Mouse (Mus musculus) common myeloid progenitor, adult 5-6 weeks (primary cell): ENCODE results near the gene C1qtnf2. TPM values are rescaled to one million over a fixed set of nuclear protein-coding genes. Genes with fewer than 3 reads are reported as not detected.
A peak's percentile ranks its signal among the peaks of the same experiment; 100 is the strongest.

Experiments used
- ATAC-seq: replicated peaks from 2 replicates; pipeline ENCODE4 v1.8.0; 2016; ENCODE audit warnings: low read depth, mild to moderate bottlenecking, moderate TSS enrichment, inconsistent platforms; ENCODE audit not compliant: poor library complexity, severe bottlenecking
- total RNA-seq: library from RNA; stranded (forward); fragments of 200-1000, 187-1606 nt; gene quantifications from 2 replicates; pipeline ENCODE4 v1.2.3, GENCODE M21; 2017

C1qtnf2 gene
- not detected in 2 replicates for total RNA-seq

DNA sequence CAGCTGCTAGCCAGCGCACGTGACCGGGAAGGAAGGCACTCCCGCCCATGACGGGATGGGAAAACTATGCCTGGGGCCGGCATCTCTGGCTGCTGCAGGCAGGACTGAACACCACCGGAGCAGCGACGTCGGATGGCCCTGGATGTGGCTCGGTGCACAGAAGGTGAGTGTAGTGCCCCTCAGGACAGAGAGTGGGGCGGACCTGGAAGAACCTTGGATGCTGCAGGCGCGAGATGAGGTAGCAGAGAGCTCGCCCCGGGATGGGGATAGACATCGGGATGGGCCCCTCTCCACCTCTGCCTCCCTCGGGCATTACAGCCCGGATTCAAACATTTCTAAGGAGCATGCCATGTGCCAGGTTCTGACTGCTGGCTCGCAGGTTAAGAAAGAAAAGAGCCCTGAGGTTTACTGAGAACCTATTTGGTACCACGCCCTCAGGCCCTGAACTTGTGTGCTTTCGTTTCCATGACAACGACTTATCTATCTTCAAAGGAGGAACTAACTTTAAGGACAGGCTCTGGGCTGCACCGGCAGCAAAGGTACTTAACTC, at the start of gene C1qtnf2:
Gene C1qtnf2, plus strand, starts transcription at position 52 of the 550 bp plus-strand sequence.
- peak; percentile 98 for ATAC-seq

DNA sequence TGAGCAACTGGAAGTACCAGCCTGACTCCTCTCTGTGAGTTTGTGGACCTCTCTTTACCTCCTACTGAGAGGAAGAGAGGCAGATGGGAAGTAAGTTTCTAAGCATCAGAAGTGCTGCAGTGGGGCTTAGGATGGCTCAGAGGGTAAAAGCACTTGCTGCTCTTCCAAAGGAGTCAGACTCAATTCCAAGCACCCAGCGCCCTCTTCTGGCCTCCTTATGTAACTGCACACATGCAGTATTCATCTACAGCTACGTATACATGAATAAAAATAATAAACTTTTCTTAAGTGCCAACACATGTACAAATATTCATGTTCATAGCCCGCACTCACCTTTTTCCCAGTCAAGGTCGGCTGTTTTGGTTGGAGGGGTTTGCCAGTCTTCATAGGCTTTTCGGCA, 49.7 kb upstream of the C1qtnf2 start:
- ATAC-seq, result no peak

DNA sequence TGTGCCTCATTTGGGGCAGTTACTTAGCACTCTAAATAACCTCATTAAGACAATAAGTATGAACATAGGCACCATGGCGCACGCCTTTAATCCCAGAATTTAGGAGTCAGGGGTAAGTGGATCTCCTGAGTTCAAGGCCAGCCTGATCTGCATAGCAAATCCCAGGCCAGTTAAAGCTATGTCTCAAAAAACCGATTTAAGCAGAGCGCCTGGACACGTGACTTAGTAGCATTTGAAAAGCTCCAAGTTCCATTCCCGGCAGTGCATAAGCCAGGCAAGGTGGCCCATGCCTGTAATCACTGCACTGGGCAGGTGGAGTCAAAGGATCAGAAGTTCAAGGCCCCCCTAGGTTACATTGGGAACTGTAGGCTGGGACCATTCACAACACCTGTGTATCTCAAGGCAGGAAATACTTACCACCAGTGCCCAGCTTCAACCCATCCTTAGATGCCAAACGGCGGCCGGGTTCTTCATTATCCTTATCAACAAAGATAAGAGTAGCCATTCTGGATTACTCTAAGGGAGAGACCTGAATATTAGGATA, 48.8 kb upstream of the C1qtnf2 start:
- ATAC-seq, result no peak

DNA sequence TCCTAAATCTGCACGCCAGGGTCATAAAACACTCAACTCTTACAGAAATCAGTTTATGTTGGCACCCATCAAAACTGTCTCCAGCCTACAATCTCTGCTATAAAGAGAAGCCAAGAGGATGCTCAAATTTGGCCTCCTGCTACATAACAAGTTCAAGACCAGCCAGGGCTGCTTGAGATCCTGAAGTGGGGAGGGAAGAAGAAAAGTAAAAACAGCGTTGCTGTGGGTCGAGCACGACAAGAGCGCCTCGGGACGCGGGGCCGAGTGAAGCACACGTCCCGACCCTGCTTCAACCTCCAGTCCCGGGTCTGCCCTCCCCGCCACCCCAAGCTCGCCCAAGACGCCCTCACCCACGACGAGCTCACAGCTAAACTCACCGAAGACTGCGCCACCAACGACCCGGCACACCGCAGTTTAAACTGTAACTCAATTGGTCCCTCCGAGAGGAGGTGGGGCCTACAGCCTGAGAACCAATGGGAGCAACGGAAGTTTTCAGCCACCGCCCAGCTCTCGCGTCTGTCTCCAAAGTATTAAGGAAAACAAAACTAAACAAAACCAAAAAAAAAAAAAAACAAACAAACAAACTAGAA, 48.2 kb upstream of the C1qtnf2 start, which contains the start of gene Pttg1:
Gene Pttg1, minus strand, starts transcription at position 428 of the 590 bp plus-strand sequence.
- ATAC-seq, result peak; percentile 100

DNA sequence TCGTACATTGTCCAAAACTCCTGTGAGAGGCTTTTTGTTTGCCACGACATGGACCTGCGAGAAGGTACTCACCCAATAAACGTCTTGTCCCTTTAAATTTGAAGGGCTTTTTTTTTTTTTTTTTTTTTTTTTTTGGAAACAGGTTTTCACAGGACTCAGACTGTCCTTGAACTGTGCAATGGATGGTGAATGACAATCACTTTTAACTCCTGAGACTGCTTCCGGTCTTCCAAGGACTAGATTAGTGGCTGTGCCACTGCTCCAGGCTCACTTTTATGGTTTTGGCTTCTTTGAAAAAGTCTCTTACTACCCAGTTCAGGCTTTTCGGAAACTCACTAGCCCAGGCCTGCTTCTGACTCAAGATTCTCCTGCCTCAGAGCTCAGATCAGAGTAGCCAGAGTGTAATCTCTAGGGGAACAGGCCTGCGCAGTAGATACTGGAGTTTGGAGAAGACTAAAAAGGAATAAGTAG, 47.6 kb upstream of the C1qtnf2 start:
- ATAC-seq, result peak; percentile 24

DNA sequence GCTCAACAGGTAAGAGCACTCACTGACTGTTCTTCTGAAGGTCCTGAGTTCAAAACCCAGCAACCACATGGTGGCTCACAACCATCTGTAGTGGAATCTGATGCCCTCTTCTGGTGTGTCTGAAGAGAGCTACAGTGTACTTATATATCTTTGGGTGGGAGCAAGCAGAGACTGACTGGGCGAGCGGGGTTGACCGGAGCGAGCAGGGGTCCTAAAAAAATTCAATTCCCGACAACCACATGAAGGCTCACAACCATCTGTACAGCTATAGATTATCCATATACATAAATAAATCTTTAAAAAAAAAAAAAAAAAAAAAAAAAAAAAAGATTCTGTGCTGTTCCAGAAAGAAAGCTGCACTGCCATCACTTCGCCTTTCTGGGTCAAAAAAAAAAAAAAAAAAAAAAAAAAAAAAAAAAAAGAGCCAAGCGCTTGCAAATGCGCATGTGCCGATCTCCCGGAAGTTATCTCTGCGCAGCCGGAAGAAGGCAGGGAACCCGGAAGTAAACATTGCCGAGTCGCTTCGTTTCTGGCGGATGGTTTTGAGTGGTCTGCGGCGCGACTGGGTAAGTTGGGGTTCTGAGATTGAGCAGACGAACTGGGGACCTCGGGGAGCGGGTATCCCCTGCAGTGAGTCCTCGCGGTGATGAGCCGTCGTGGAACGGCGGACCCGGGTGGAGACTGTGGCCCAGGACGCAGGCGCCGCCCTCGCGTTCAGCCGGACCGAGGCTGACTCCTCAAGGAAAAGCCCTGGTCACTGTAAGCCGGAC, 40.6 kb upstream of the C1qtnf2 start, which contains the start of gene Slu7:
Gene Slu7, plus strand, starts transcription at position 491 of the 770 bp plus-strand sequence.
- peak; percentile 94 for ATAC-seq

DNA sequence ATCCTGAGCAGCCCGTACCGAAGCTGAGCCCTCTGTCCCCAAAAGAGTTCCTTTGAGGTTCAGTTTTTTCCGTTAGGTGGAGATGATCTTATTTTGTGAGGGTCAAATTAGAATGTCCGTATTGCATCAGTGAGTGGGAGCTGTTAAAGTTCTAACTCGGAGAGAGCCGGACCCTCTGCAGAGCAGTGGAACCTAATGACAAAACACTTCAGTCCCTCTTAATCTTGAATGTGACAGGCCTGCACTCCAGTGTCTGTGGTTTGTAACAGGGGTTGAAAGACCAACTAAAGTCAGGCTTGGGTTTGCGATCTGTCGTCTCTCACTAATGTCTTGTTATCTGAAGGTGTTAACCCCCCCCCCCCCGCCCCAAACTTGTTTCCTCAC, 40.1 kb upstream of the C1qtnf2 start:
- ATAC-seq, result peak; percentile 60

DNA sequence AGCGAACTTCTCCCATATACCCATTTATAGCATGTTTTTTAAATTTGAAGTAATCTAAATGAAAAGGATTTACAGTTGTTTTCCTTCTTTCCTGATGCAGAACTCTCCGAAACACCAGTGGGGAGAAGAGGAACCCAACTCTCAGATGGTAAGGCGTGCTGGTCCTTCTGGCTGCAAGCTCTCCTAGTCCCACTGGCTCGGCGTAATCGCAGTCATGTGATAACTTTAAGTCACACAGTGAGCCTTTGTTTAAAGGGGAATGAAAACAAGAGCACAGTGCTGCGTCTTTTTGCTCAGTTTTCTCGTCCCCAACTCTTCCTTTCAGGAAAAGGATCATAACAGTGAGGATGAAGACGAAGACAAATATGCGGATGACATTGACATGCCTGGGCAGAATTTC, 33.0 kb upstream of the C1qtnf2 start:
- no peak for ATAC-seq

DNA sequence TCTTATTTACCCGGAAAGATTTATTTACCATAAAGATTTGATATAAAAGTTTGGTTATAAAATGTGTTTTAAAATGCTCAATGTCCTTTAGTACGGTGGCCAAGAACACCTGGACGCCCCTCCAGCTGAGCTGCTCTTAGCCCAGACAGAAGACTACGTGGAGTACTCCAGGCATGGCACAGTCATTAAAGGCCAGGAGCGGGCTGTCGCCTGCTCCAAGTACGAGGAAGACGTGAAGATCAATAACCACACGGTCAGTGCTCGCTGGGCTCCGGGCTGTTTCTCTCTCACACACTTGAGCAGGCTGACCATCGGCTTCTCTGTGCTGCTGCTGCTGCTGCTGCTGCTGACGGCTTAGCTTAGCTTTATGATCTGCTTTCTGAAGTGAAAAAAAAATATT, 30.9 kb upstream of the C1qtnf2 start:
- ATAC-seq, result no peak

DNA sequence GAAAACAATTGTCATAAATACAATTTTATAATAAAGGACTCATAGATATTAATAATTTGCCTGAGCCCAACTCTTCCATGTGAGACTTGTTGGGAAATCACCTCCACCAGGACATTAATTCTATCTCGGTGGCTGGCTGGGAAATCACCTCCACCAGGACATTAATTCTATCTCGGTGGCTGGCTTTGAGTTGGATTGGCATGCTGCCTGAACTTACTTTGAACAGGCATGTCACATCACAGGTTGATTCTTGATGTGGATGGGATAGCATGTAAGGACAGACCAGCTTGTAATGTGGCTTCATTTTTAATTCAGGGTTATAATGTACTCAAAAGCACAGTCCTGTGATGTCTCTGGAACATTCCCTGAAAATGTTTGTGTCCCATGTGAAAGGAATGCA, 24.2 kb upstream of the C1qtnf2 start:
- ATAC-seq, result no peak

DNA sequence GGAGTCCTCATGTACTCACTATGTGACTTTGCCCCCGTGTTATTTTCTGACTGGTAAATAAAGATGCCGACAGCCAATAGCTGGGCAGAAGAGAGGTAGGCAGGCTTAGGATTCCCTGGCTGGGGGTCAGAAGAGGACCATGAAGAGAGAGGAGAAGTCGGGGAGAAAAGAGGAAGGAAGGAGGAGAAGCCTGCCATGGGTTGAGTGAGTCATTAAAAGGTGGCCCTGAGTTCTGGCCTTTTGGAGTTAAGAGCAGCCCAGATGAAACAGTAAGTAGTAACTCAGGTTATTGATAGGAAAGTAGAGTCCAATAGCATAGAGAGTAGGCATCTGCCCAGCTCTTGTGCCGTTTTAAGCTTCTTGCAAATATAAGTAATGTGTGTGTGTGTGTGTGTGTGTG, 22.8 kb upstream of the C1qtnf2 start:
- peak; percentile 89 for ATAC-seq

DNA sequence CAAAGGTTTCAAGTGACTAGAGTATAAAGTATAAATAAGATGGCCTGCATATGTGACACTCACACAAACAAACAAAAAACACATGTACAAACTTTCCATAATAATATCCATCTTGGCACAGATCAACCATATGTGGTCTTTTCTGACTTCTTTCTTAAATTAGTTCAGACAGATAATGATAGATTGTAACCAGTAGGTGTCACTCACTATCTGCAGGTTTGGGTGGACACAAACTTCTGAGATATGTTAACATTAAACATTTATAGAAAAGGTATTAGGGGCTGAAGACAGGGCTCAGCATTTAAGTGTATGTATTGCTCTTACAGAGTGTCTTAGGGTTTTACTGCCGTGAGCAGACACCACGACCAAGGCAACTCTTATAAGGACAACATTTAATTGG, 21.8 kb upstream of the C1qtnf2 start:
- 0 out of 2 replicates have a peak, but pooled peaks have one; percentile 18 for ATAC-seq

DNA sequence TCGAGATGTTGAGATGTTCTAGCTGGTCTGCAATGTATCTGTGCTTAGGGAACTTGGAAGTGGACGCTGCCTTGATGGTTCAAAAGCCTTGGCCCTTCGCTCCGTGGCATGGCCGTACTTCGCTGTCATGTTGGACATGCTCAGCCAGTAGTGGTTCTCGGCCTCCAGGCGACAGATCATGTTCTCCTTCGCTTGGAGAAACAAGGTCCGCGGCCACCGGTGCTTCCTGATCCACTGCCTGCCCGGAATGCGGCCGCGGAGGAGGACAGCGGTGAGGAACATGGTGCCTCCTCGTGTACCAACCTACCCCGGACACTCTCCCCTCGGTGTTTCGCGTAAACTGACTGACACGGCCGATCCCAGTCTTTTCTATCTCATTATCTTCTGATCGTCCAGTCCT, 10.9 kb upstream of the C1qtnf2 start:
- no peak for ATAC-seq

DNA sequence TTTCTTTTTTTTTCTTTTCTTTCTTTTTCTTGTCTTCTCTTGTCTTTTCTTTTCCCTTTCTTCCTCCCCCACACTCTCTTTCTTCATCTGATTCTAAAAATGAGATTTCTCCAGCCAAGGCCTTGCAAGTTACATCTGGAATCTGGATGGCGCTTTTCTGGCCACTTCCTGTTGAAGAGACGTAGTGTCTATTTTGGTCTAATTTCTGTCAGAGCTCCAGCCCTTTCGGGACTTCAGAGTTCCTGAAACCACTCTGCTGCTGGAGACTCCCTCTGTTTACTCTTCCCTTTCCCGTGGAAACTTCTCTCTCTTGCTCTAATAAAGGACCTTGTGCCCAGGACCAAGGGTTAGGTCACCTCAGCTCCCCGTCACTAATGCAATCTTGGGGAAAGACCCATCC, 4.0 kb upstream of the C1qtnf2 start:
- ATAC-seq, result no peak

DNA sequence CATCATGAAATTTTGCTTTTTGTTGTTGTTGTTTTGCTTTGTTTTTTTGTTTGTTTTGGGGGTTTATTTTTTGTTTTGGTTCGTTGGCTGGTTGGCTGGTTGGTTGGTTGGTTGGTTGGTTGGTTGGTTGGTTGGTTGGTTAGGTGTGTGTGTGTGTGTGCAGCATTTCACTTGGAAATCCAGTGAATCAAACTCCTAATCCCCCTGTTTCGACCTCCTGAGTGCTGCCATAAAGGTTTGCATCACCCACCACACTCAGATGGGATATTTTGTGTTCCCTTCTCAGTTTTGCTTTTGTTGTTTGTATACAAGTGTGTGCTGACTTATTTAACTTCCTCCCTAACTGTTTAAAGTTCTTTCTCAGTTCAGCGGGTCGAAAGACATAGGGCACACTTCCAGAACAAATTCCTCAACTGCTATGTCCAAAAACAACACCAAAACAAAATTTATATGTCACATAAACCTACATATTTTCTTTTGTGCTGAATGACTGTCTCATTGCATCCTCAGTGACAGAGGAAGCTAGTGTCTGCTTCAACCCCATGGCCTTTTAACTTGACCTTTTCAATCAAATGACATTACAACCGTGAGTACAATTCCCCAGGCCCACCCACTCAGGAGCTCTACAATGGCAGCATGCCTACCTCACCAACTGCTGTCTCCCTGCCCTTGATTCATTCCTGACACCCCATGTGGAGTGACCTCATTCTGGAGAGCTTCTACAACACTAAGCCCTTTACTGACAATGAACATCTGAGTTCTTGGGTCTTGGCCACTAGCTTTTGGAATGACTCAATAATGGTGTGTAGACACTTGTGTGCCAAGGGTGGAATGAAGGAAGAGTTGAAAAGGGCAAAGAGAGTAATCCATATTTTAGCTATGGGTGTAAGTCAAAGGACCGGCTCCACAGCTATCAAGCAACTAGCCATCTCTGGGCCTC, 2.9 kb upstream of the C1qtnf2 start:
- ATAC-seq, result no peak

DNA sequence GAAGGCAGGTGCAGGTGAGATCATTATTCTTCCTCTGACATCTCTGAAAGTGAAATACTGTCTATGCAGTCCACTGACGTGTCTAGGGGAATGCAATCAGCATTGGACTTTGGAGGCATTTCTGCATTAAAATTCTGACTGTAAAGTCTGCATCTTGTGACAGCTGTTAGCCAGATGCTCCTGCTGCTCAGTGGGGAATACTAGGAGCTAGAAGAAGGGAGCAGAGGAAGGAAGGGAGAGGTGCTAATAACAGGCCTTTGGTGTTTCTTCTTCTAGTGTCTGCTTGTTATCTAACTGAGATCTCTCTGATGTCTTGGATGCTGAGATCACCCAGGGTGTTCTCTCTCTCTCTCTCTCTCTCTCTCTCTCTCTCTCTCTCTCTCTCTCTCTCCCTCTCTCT, 961 bp upstream of the C1qtnf2 start:
- ATAC-seq, result no peak

DNA sequence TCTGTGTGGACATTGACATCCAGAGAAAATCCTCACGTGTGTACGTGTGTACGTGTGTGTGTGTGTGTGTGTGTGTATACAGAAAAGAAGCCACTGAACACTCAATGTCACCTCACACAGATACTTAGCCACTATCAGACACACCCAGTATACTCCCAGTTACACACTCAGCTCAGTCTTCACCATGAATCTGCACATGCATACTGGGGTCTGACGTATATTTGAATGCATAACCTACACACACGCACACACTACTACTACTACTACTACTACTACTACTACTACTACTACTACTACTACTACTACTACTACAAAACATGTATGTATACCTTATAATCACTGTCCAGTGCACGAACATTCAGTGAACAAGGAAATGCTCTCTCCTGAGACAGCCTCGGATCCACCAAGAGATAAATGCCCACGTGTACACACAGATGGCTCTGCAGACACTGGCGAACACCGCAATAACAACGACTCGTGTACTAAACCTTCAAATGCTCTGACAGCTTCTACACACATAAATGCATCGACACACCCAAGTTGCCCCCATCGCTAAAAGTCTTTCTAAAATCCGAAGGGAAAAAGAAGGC, 346 bp upstream of the C1qtnf2 start:
- no peak for ATAC-seq

DNA sequence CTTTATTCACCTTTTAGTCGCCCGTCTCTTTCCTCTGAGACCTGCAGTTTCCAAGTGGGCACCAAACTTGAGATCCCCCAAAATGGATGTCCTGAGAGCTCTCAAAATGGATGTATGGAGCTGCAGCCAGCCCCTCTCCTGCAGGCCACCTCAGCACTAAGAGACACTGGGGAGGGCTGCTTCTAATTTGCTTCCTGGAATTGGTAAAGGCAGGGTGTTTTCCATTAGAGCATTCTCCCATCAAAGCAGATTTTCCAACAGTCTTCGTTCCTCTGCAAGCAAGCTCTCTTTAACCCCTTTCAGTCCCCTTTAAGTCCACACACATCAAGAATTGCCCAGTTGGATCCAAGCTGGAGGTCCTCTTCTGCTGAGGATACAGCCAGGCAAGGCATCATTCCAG, 5.3 kb downstream of the C1qtnf2 start:
- ATAC-seq, result no peak

DNA sequence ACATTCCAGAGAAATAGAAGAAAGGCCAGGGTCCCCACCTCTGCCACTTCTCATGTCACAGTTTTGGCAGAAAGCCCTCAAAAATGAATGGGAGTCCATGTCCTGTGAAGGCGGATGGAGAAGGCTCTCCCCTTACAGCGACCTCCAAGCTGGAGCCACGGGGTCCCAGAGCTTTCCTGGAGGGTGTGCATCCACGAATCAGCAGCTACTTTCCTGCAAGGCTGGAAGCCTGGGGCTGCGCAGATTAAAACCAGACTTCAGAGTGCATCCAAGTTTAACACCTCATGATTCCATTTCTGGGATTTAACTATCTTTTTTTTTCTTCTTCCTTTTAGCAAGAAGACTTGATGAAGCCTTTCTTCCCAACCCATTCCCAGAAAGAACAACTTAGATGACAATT, 6.5 kb downstream of the C1qtnf2 start:
- ATAC-seq, result no peak
